Mouse (Mus musculus) C2C12 (cell line): ENCODE measurements around the gene Pde7b.

ENCODE experiments used
- CTCF ChIP-seq: IDR thresholded peaks from one replicate; pipeline ENCODE4 v1.5.1; 2011; ENCODE audit not compliant: control insufficient read depth, insufficient read depth, insufficient read length
- FOSL1 ChIP-seq: IDR thresholded peaks from one replicate; pipeline ENCODE4 v1.8.0; 2011; ENCODE audit warnings: mild to moderate bottlenecking, low read length; ENCODE audit not compliant: poor library complexity, insufficient read depth, severe bottlenecking
- MAX ChIP-seq: IDR thresholded peaks from one replicate; pipeline ENCODE4 v1.6.1; 2011; ENCODE audit warnings: mild to moderate bottlenecking, control low read depth
- MYOD1 ChIP-seq: IDR thresholded peaks from one replicate; pipeline ENCODE4 v1.6.1; 2011; ENCODE audit warnings: low read depth; ENCODE audit not compliant: control insufficient read depth, insufficient read length
- MYOG ChIP-seq: IDR thresholded peaks from one replicate; pipeline ENCODE4 v1.6.1; 2011; ENCODE audit not compliant: control insufficient read depth, insufficient read length; ENCODE audit errors: extremely low read depth
- USF1 ChIP-seq: IDR thresholded peaks from one replicate; pipeline ENCODE4 v1.6.1; 2011; ENCODE audit warnings: low read depth, mild to moderate bottlenecking, control low read depth, moderate library complexity

GRCm38 (mm10) chr10:20724906-20725305 is at the start of gene Pde7b:
- TF ChIP-seq MAX: no peak
- no peak for TF ChIP-seq CTCF
- TF ChIP-seq MYOG: no peak
- no peak for TF ChIP-seq MYOD1
- no peak for TF ChIP-seq FOSL1
- no peak for TF ChIP-seq USF1
